ENCODE assay signal across 11 mouse cellular contexts in genomic region chr17:46854096-46854495, GRCm38 (mm10). TPM values are rescaled to one million over a fixed set of nuclear protein-coding genes. Genes with fewer than 3 reads are reported as not detected.
DNase-seq lines count a peak whose midpoint lies in the region; ATAC-seq and TF ChIP-seq lines count a peak whose summit lies in the region.
"Had no signal": no experiment of that assay in that cellular context is flagged by ENCODE, and none has a peak within 500 bp of the region (broad histone marks: within the 10 kb centered on the region; RNA-seq: fewer than 3 reads in every experiment).

No protein-coding gene starts in this region.

- peak overlapping the region; percentile 100 for H3K27ac ChIP-seq in gastrocnemius, adult 2 months
- H3K27ac ChIP-seq in limb, embryonic 12.5 days, result peak overlapping the region; percentile 78
- H3K27ac ChIP-seq in limb, embryonic 10.5 days, result no peak overlapping the region
- H3K27ac ChIP-seq in heart, postnatal 0 days (ENCODE audit: low read depth), result peak overlapping the region; percentile 99
- H3K27ac ChIP-seq in midbrain, embryonic 15.5 days, result peak overlapping the region; percentile 51; the same call in 1 of the 2 replicates

- no peaks in the 10 kb centered on the region for H3K27me3 ChIP-seq in limb, embryonic 12.5 days
- no peaks in the 10 kb centered on the region for H3K27me3 ChIP-seq in limb, embryonic 10.5 days (ENCODE audit: low read depth, poor library complexity, severe bottlenecking)
- no peaks in the 10 kb centered on the region for H3K27me3 ChIP-seq in heart, postnatal 0 days (ENCODE audit: control insufficient read depth, insufficient read depth, low read length)
- H3K27me3 ChIP-seq in midbrain, embryonic 15.5 days (replicated peaks), result no peaks in the 10 kb centered on the region

- intact Hi-C loops in gastrocnemius, adult 2 months (cut with DNase I), result loop anchor here (2.0 kb wide), 1 partner anchor 21 kb away; no protein-coding TSS in a partner anchor

- no peak overlapping the region for H3K9ac ChIP-seq in limb, embryonic 12.5 days (replicated peaks)
- H3K9ac ChIP-seq in heart, postnatal 0 days (replicated peaks; ENCODE audit: low read depth, low read length), result peak overlapping the region; percentile 41
- no peak overlapping the region for H3K9ac ChIP-seq in midbrain, embryonic 15.5 days

- TF ChIP-seq EP300 in heart, postnatal 0 days (IDR thresholded peaks at IDR 0.05; ENCODE audit: low read depth), result no peak

- TF ChIP-seq CTCF in gastrocnemius, adult 2 months (IDR thresholded peaks at IDR 0.05), result no peak
- no peak for TF ChIP-seq CTCF in heart, postnatal 0 days (IDR thresholded peaks at IDR 0.05; ENCODE audit: low read depth)

- H3K4me2 ChIP-seq in limb, embryonic 12.5 days, result no peak overlapping the region
- no peak overlapping the region for H3K4me2 ChIP-seq in heart, postnatal 0 days (ENCODE audit: low read depth, low read length)
- H3K4me2 ChIP-seq in midbrain, embryonic 15.5 days, result no peak overlapping the region

- peak overlapping the region; percentile 92 for H3K4me3 ChIP-seq in gastrocnemius, adult 2 months
- H3K4me3 ChIP-seq in limb, embryonic 12.5 days (replicated peaks), result no peak overlapping the region
- no peak overlapping the region for H3K4me3 ChIP-seq in limb, embryonic 10.5 days
- no peak overlapping the region for H3K4me3 ChIP-seq in heart, postnatal 0 days (ENCODE audit: low read depth, low read length)
- no peak overlapping the region for H3K4me3 ChIP-seq in midbrain, embryonic 15.5 days

- ATAC-seq in limb, embryonic 12.5 days (ENCODE audit: insufficient number of reproducible peaks, insufficient read depth, low FRiP score, low TSS enrichment, low read depth), result no peak
- no peak for ATAC-seq in heart, postnatal 0 days (ENCODE audit: insufficient read depth, low read depth)
- ATAC-seq in midbrain, embryonic 15.5 days (replicated peaks), result no peak
- no peak for ATAC-seq in erythroid progenitor cell, adult 5-6 weeks (replicated peaks; ENCODE audit: low FRiP score, poor library complexity, severe bottlenecking)

- no peak for DNase-seq in gastrocnemius, adult 2 months
- DNase-seq in gastrocnemius, postnatal 25 days, result no peak
- DNase-seq in limb, embryonic 10.5 days (ENCODE audit: low spot score), result no peak
- no peak for DNase-seq in heart, postnatal 0 days (ENCODE audit: low spot score)
- DNase-seq in MN1 (ENCODE audit: low spot score), result no peak

- no peaks in the 10 kb centered on the region for H3K9me3 ChIP-seq in limb, embryonic 12.5 days
- H3K9me3 ChIP-seq in limb, embryonic 10.5 days (replicated peaks), result no peaks in the 10 kb centered on the region
- no peaks in the 10 kb centered on the region for H3K9me3 ChIP-seq in heart, postnatal 0 days (replicated peaks; ENCODE audit: control insufficient read depth, low read length)
- H3K9me3 ChIP-seq in midbrain, embryonic 15.5 days, result no peaks in the 10 kb centered on the region

- H3K4me1 ChIP-seq in limb, embryonic 12.5 days (replicated peaks), result peaks cover 33% of the 10 kb centered on the region
- H3K4me1 ChIP-seq in limb, embryonic 10.5 days, result peaks cover 36% of the 10 kb centered on the region
- peaks cover 22% of the 10 kb centered on the region for H3K4me1 ChIP-seq in heart, postnatal 0 days (ENCODE audit: control insufficient read depth, insufficient read depth)
- H3K4me1 ChIP-seq in midbrain, embryonic 15.5 days, result peaks cover 33% of the 10 kb centered on the region

- 0 out of 2 replicates have a peak, but pooled peaks cover 5% of the 10 kb centered on the region for H3K36me3 ChIP-seq in limb, embryonic 12.5 days
- H3K36me3 ChIP-seq in limb, embryonic 10.5 days, result peaks cover 5% of the 10 kb centered on the region
- no peaks in the 10 kb centered on the region for H3K36me3 ChIP-seq in heart, postnatal 0 days (replicated peaks; ENCODE audit: control insufficient read depth, insufficient read depth, low read length)
- no peaks in the 10 kb centered on the region for H3K36me3 ChIP-seq in midbrain, embryonic 15.5 days (replicated peaks)

- WGBS in limb, embryonic 12.5 days, result 89% methylated on average over 7 of the region's 7 CpGs
- WGBS in limb, embryonic 10.5 days, result 84% methylated on average over 7 of the region's 7 CpGs
- WGBS in heart, postnatal 0 days, result 61% methylated on average over 7 of the region's 7 CpGs
- 87% methylated on average over 7 of the region's 7 CpGs for WGBS in midbrain, embryonic 15.5 days

RNA-seq across cellular contexts. Expression of gene Bicral, which starts 4.2 kb away (rescaled TPM):
- total RNA-seq in gastrocnemius, adult 2 months (2021), result 10 to 100 TPM; 11.9 to 13.4 TPM
- 1 to 10 TPM; 7.5 to 9.2 TPM for total RNA-seq in gastrocnemius, postnatal 25 days (2021)
- 4.4 and 4.8 TPM in 2 replicates for polyA plus RNA-seq in limb, embryonic 12.5 days (2016; fragmentation: Nextera tagmentation; extraction: Ambion mirVana)
- polyA plus RNA-seq in limb, embryonic 10.5 days (2016; fragmentation: Nextera tagmentation; extraction: Ambion mirVana), result 3.6 and 4.3 TPM in 2 replicates
- 3.6 and 17.2 TPM in 2 replicates for total RNA-seq in heart, postnatal 0 days (2014; rRNA removed; ENCODE audit: low replicate concordance)
- 1.8 and 2.3 TPM in 2 replicates for polyA plus RNA-seq in heart, postnatal 0 days (2015; fragmentation: Nextera tagmentation; extraction: Ambion mirVana)
- 10.5 and 12.8 TPM in 2 replicates for polyA plus RNA-seq in midbrain, embryonic 15.5 days (2015; fragmentation: Nextera tagmentation; extraction: Ambion mirVana)
- 28.8 and 64.6 TPM in 2 replicates for total RNA-seq in erythroid progenitor cell, adult 5-6 weeks (2015; ENCODE audit: low replicate concordance)
- total RNA-seq in erythroid progenitor cell, adult 5-6 weeks (2017; ENCODE audit: low replicate concordance), result 18.7 and 68.4 TPM in 2 replicates

RNA-seq across cellular contexts. Expression of gene Tbcc, which starts 36.4 kb away (rescaled TPM):
- 1 to 10 TPM; 6.0 to 8.2 TPM for total RNA-seq in gastrocnemius, adult 2 months (2021)
- total RNA-seq in gastrocnemius, postnatal 25 days (2021), result 1 to 10 TPM; 7.1 to 8.5 TPM
- 71.7 and 78.7 TPM in 2 replicates for polyA plus RNA-seq in limb, embryonic 12.5 days (2016; fragmentation: Nextera tagmentation; extraction: Ambion mirVana)
- polyA plus RNA-seq in limb, embryonic 10.5 days (2016; fragmentation: Nextera tagmentation; extraction: Ambion mirVana), result 62.1 and 66.3 TPM in 2 replicates
- 37.8 and 44.8 TPM in 2 replicates for total RNA-seq in heart, postnatal 0 days (2014; rRNA removed; ENCODE audit: low replicate concordance)
- 43.6 and 43.7 TPM in 2 replicates for polyA plus RNA-seq in heart, postnatal 0 days (2015; fragmentation: Nextera tagmentation; extraction: Ambion mirVana)
- polyA plus RNA-seq in midbrain, embryonic 15.5 days (2015; fragmentation: Nextera tagmentation; extraction: Ambion mirVana), result 61.6 and 68.5 TPM in 2 replicates
- 3.2 and 7.5 TPM in 2 replicates for total RNA-seq in erythroid progenitor cell, adult 5-6 weeks (2015; ENCODE audit: low replicate concordance)
- 1.1 and 2.7 TPM in 2 replicates for total RNA-seq in erythroid progenitor cell, adult 5-6 weeks (2017; ENCODE audit: low replicate concordance)

RNA-seq across cellular contexts. Expression of gene Prph2, which starts 56.2 kb away (rescaled TPM):
- total RNA-seq in gastrocnemius, adult 2 months (2021), result not detected
- not detected for total RNA-seq in gastrocnemius, postnatal 25 days (2021)
- not detected in 2 replicates for polyA plus RNA-seq in limb, embryonic 12.5 days (2016; fragmentation: Nextera tagmentation; extraction: Ambion mirVana)
- not detected in 2 replicates for polyA plus RNA-seq in limb, embryonic 10.5 days (2016; fragmentation: Nextera tagmentation; extraction: Ambion mirVana)
- total RNA-seq in heart, postnatal 0 days (2014; rRNA removed; ENCODE audit: low replicate concordance), result not detected in 2 replicates
- not detected in 2 replicates for polyA plus RNA-seq in heart, postnatal 0 days (2015; fragmentation: Nextera tagmentation; extraction: Ambion mirVana)
- polyA plus RNA-seq in midbrain, embryonic 15.5 days (2015; fragmentation: Nextera tagmentation; extraction: Ambion mirVana), result not detected in 2 replicates
- total RNA-seq in erythroid progenitor cell, adult 5-6 weeks (2015; ENCODE audit: low replicate concordance), result not detected in 2 replicates
- not detected in 2 replicates for total RNA-seq in erythroid progenitor cell, adult 5-6 weeks (2017; ENCODE audit: low replicate concordance)
- total RNA-seq: left cerebral cortex, postnatal 25 days; neutrophil, adult 5-6 weeks had no signal
- polyA plus RNA-seq: erythroblast, embryonic 14.5 days had no signal
